Mouse (Mus musculus) heart, adult 9 months (tissue): ENCODE data around the gene Slu7.

Source experiments
- DNase-seq, 2 experiments: peaks; one replicate each; pipeline ENCODE4 v3.0.0; 2022; ENCODE audit warnings: low spot score in 2 of 2

Slu7 gene

DNA sequence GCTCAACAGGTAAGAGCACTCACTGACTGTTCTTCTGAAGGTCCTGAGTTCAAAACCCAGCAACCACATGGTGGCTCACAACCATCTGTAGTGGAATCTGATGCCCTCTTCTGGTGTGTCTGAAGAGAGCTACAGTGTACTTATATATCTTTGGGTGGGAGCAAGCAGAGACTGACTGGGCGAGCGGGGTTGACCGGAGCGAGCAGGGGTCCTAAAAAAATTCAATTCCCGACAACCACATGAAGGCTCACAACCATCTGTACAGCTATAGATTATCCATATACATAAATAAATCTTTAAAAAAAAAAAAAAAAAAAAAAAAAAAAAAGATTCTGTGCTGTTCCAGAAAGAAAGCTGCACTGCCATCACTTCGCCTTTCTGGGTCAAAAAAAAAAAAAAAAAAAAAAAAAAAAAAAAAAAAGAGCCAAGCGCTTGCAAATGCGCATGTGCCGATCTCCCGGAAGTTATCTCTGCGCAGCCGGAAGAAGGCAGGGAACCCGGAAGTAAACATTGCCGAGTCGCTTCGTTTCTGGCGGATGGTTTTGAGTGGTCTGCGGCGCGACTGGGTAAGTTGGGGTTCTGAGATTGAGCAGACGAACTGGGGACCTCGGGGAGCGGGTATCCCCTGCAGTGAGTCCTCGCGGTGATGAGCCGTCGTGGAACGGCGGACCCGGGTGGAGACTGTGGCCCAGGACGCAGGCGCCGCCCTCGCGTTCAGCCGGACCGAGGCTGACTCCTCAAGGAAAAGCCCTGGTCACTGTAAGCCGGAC is at the start of gene Slu7:
Gene Slu7 (plus strand): TSS at position 491 of the 770 bp plus-strand sequence.
- peak; percentile 52 to 59 for DNase-seq

DNA sequence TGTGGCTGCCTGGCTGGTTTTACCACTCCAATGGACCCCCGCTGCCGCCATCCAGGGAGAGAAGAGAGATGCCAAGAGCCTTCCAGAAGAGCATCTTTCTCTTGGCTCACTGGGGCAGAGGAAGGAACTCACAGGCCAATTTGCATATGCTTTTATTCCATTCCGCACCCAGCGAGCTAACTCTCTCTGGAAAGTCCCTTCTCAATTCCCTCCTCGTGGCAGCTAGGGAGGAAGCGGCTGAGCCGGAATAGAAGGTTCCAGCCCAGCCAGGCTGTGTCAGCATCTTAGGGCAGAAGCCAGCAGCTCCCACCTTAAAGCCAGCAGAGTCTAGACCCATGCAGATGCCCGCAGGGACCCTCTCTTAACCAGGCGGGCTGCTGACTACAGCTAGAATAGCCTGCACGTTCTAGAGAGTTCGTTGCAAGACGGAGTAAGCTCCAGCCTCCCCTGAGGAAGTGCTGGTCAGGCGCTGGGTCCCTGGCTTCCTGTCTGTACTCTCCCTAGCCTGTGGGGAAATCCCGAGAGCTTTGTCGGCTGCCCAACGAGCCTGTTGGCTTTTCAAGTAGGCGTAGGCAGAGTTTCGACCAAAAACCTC is 48.4 kb upstream of the Slu7 start:
- DNase-seq = peak; percentile 74 to 76

DNA sequence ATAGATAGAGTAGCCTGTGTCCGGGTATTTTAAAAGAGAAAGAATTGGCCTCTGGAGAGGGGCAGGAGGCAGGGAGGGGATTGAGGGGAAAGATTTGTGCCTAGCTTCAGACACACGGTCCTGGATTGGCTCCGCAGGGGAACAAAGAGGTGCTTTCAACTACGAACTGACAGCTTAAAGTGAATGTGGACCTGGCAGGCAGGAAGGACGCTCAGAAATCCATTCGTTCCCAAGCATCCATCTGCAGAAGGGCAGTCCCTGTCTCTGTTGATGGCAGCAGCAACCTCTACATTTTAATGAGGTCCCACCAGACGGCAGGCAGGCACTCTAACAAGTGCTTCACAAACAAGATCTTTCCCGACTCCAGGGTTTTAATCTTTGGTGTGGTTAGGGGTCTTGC is 47.8 kb upstream of the Slu7 start:
- no peak for DNase-seq

DNA sequence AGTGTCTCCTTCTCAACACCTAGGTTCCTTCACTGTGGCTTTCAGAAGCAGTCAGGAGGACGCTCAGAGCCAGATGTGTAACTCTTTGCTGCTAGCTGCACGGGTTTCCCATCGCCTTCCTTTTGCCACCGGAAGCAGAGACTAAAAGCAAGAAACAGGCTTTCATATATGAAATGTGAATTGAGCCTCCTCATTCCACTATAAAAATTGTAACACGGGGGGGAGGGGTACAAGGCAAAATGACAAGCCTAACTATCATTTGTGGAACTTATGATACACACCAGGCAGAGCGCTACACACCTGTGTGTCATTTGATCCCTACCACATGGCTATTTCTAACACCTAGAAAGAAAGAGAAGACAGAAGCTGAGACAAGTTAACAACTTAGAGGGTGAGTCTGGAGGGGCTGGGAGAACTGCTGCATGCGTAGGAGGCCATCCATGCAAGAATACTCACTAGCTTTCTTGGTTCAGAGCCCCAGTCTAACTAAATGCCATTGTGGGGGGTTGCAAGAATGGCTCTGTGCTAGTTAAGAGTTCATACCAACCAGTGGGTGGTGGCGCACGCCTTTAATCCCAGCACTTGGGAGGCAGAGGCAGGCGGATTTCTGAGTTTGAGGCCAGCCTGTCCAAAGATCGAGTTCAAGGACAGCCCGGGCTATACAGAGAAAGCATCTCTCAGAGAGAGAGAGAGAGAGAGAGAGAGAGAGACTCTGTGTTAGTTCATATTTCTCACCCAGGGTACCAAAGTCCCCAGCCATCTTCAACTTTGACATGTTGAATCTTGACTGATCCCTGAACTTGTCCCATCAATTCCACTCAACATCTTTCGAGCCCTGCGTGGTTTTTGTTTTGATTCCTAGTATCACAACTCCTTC is 46.3 kb upstream of the Slu7 start:
- no peak for DNase-seq

DNA sequence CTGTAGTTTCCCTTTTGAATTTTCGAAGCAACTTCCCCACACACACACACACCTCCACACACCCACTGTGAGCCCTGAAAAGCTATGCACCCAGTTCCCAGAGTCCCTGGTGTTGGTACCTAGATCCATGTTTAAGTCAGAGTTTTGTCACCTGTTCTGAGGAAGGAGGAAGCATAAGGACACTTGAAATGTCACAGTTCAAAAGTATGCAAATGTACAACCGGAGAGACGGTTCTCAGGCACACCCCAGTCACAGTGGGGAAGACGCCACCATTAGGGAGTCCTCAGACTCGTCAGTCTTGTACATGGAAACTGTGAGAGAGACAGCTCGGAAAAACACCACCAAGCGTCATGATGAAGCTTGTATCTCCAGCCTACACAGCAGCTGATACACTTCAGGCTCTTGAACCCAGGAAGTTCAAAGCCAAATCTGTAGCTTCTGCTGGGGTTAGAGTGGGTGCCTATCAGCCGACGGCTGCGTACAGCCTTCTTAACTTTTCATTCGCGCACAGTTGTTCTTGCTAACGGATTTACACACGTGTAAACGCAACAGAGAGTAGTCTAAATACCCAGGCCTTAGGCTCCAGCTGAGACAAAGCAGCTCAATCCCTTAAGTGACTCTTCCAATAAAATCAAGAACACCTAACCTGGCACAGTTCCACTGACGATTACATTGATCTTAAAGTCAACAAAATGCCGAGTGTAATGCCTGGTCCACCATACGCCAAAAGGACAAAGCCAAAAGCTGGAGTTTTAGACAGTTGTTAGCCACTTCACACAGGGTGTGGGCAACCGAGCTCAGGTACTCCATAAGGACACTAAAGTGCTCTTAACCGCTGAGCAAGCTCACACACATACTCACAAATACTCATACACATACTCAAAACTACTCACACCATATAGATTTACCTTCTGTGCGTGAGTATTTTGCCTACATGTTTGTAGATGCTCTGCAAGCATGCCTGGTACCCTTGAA is 45.1 kb upstream of the Slu7 start:
- no peak for DNase-seq

DNA sequence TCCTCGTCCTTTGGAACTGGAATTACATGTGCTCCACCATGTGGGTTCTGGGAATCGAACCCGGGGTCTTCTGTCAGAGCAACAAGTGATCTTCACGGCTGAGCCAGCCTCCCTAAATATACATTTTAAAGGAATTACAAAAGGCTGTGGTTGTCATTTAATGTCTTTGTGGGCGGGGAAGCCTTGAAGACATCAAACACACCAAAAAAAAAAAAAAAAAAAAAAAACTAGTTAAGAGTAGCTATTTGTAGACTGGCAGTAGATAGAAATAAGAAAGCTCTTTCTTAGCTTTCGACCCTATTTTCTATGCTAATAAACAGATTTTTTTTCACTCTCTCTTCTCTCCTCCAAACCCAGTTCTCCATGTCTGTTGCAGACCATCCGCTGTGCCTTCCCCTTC is 44.4 kb upstream of the Slu7 start:
- no peak for DNase-seq

DNA sequence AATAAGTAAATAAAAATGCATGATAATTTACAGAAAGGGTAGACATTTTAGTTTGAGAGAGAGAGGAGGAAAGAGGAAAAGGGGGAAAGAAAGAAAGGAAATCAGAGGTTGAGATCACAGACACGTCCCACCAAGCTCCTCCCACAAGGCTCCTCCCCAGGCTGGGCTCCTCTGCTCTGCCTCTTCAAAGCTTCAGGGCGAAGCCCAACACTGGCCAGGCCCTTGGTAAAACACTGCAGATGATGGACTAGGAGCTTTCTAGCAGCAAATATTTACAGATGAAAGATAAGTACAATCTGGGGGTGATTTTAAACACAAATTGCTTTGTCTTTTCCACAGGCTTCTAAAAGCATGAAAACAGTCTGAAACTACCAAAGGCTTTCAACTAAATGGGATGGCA is 40.8 kb upstream of the Slu7 start:
- no peak for DNase-seq

DNA sequence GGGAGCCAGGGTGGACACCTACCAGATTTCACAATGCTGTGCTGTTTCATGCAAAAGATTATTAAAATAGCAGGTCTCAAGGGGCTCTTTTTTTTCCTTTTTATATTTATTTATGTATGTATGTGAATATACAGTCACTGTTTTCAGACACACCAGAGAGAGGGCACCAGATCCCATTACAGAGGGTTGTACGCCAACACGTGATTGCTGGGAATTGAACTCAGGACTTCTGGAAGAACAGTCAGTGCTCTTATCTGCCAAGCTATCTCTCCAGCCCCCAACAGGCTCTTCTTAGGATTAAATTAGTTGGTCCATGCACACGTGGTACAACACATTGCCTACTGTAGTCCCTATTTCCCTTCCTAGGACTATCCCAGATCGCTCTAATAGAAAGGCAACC is 40.2 kb upstream of the Slu7 start:
- no peak for DNase-seq

DNA sequence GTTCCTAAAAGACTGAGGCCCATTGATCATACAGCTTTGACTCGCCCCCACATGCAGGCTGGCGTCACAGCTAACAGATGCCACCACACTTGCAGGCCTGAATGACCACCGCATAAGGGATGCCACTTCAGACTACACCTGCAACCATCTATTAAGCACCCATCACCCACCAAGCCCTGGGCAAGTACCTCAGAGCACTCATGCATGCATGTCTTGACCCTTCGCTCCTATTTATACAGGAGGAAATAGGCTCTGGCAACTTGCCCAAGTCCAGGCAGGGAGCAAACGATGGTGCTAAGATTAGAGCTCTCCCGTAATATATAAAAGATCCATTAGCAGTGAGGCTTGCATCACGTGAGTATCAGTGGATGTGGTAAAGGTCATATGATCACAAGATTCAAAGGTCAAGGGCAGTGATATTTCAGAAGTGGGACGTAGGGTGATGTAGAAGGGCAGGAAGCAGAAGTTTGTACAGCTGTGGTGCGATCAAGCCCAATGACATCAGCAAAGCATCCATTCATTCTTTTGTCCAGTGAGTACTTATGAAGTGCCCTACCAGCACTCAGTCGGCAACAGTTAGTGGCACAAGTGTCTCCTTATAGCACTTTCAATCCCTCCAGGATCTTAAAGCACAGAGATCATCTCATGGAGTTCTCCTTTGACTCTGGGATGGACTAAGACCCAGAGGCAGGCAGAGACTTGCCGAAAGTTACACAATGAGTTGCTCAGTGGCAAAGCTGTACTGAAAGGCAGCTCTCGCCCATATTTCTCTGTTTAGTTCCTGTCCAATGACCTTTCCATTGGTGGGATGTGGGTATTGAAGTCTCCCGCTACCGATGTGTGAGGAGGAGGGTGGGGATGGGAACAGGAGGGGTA is 38.2 kb upstream of the Slu7 start:
- no peak for DNase-seq

DNA sequence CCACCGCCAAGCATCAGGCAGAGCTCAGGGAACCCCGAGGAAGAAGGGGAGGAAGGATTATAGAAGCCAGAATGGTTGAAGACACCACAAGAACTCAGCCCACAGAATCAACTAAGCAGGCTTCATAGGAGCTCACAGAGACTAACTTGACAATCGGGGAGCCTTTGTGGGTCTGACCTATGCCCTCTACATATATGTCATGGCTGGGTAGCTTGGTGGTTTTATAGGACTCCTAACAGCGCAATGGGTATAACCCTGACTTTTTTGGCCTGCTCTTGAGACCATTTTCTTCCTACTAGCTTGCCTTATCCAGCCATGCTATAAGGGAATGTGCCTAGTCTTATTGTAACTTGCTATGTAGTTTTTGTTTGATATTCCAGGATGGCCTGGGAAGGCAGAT is 37.3 kb upstream of the Slu7 start:
- no peak for DNase-seq

DNA sequence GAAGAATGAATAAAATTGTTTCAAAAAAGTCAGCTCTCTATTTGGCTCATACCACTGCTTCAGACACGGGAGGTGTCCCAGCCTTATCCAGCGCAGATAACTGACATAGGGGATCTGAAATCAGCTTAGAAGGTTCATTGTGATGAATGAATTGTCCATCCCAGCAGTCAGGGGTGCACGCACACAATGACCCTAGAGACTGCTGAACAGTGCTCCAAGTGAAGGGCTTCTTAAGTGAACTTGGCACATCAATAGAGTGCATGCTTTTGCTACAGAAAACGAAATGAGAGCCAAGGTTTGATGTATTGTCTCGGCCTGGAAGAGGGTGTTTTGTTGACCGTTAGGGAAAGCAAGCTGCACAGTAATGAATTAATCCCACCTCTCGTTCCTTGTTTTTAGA is 36.9 kb upstream of the Slu7 start:
- no peak for DNase-seq

DNA sequence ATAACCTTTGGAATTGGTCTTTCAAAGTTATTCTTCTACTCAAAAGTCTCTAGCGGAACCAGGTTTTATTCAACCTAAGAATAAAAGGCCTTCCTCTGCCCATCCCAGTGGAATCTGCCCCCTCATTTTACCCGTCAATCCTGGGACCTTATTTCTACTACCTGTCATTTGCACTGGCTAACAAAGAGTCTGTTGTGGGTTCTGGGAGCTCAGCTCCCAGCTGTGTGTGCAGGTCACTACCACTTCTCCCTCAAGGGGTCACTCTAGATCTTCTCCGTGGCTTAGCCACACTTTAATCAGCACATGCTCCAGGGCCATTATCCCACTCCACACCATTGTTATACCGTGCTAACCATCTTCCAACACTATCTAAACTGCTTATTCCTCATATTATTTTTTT is 34.2 kb upstream of the Slu7 start:
- no peak for DNase-seq

DNA sequence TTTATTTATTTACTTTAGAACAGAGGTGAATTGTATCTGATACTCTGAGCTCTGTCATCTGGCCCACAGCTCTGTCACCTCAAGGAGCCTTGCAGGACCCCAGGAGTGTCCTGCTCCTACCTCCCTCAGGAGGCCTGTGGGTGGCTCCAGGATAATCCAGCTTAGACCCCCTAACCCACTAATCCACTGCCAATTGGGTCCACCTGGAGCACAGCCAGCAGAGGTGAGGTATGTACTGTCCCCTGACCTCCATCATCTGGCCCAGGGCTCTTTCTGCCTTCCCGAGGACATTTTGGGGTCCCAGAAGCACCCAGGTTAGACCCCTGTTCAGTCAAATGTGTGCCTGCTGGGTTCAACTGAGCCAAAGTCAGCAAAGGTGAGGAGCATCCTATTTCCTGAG is 33.4 kb upstream of the Slu7 start:
- DNase-seq = no peak

DNA sequence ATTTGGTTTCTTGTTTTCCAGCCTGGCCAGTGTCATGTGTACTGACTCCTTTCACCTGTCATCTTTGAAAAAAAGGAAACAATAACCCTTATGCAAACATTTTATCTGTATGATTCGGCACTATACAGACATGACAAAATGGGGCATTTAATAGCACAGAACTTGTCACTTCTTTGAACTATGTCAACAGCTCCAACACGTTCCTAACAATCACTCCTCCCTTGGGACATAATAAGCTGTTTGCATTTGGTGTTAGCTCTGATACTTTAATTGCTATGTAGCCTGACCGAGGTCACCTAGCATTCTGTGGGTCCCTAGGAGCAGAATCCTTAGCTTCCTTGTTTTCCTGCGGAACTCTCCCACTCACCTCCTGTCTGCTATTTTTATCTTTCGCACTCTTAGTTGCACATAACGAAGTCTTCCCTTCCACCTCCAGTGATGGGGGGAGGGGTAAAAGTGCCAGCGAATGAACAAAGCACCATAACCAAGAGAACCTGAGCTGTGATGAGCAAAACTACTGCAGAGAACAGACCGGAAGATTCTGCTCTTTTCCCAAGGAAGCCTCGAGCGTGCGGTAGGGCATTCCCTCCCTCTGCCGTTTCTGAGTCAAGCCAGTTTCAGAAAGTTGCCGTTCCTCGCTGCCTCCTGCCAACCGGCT is 29.3 kb upstream of the Slu7 start:
- no peak for DNase-seq

DNA sequence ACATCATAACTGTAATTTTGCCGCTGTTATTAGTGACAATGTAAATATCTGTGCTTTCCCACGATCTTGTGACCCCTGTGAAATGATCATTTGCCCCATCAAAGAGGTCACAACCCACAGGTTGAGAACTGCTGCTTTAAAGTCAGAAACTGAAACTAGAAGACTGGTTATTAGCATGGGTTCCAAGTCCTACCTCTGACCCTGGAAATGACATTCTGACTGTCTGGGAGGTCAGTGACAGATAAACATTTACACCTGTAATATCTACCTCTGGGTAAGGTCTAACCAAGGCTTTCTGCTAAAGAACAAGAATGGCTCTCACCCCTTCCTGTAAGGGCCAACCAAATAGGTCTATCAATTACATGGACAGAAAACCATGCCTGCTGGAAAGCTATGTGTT is 24.7 kb upstream of the Slu7 start:
- DNase-seq = no peak

DNA sequence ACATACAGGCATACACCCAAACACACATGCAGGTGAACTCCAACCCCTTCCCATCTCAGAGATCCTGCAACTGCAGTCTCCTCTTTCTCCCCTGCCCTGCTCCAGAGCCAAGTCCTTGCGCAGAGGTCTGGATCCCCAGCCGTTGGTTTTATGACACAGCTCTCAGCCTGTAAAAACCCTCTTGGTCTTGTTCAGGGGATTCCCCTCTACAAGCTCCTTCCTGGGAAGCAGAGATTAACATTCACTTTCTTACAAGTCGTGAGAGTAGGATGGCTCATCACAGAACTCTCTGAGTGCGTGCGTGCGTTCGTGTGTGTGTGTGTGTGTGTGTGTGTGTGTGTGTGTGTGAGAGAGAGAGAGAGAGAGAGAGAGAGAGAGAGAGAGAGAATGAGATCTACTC is 23.3 kb upstream of the Slu7 start:
- DNase-seq = no peak

DNA sequence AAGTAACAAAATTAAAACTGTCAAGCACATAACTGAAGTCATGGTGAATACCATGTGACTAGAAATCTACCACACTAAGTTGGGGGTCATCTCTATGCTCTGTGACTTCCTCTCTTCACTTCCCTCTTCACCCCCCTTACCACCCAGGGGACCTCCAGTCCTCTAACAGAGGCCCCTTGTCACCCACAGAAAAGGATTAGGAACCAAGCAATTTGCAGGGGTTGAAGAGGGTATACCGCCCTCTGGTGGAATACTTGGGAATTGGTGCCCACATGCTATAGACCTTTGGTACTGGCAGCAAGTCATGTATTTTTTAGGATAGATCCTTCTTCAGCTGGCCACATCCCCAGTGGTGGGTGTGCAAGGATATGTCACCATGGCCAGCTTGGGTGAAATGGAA is 22.1 kb upstream of the Slu7 start:
- DNase-seq = peak; percentile 44 to 60

DNA sequence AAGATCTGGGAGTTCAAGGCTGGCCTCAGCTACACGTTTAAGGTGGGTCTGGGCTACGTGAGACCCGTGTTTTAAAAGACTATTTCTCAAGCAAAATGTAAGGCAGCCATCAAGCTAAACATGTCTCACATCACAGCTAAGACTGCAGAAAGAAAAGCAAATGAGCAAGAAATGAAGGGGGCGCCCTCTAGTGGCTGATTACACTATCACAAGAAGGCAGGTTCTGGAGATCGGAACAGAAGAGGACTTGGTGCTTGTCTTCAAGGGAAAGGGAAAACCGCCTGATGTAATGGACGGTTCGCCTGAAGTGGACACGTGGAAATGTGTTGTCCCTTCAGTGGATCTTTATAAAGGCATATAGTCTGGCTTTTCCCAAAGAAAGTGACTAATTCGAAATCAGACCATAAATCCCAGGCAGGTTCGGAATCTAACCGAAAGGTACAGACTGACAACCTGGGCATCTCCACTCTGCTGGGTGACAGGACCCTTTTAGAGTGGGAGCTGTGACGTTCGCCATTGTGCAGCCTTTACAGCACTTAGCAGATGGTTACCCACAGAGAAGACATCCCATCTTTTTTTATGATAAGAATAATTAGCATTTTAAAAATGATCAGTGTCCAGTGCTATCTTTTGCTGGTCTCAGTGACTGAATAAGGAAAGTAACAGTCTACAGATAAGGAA is 20.6 kb upstream of the Slu7 start:
- DNase-seq = peak in 1 of 2 experiments; percentile 55

DNA sequence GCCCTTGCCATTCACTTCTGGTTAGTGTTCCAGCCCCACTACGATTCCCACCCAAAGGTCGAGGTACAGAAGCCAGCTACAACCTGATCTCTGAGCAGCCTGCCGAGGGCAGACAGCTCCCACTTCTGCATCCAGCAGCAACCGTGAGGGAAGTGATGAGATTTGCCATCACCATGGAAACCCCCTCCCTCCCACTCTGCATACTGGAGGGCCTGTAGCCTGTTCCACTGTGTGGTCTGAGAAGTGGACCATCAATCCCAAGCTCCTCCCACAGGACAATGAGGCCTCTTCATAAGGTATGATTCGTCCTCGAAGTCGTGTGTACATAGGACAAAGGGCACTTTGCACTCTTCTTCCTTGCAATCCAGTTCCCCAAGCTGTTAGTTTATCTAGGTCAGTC is 16.3 kb upstream of the Slu7 start:
- DNase-seq = no peak
